Mouse (Mus musculus): ENCODE results near the gene Nf1. TPM values are rescaled to one million over a fixed set of nuclear protein-coding genes. Genes with fewer than 3 reads are reported as not detected.

Nf1 gene
- total RNA-seq, 2 experiments from 2014 or later, result 18.2 to 23.5 TPM

- no peak overlapping the region for H3K27ac ChIP-seq
- intact Hi-C loops (cut with DNase I), result loop anchor here (5.0 to 10.0 kb wide), 2 partner anchors 294 to 336 kb away; partner anchors contain the start of gene Utp6
- H3K4me3 ChIP-seq, result no peak overlapping the region
- no peak for DNase-seq
- peak; percentile 56 for TF ChIP-seq CTCF (IDR thresholded peaks at IDR 0.05)
Measured at GRCm38 (mm10) chr11:79628716-79629115, 289.2 kb downstream of the Nf1 start.

- intact Hi-C loops (cut with DNase I), result loop anchor here (5.0 to 10.0 kb wide), 2 partner anchors 292 to 335 kb away; partner anchors contain the start of gene Utp6
Measured at GRCm38 (mm10) chr11:79629752-79630374, 290.4 kb downstream of the Nf1 start.

GRCm38 (mm10) chr11:79630521-79630920 is 291.0 kb downstream of the Nf1 start:
- no peak for TF ChIP-seq CTCF (IDR thresholded peaks at IDR 0.05)
- Histone ChIP-seq H3K4me3 (no peak overlapping the region), H3K27ac (no peak overlapping the region)
- intact Hi-C loops (cut with DNase I), result no loop called here
- no peak for DNase-seq

More at GRCm38 (mm10) chr11:79629752-79630374, 290.4 kb downstream of the Nf1 start:
- DNase-seq, result no peak
- no peak overlapping the region for H3K27ac ChIP-seq
- H3K4me3 ChIP-seq, result no peak overlapping the region
- no peak for TF ChIP-seq CTCF (IDR thresholded peaks at IDR 0.05)

Other genes starting within 250 kb of the Nf1 start
- 10 to 100 TPM; 92.9 to 98.3 TPM for gene Ksr1, start 193.3 kb upstream of the Nf1 start, total RNA-seq (2021)
- gene Wsb1, start 85.0 kb upstream of the Nf1 start, total RNA-seq (2021), result 10 to 100 TPM in 1 of 2 experiments, 1 to 10 TPM in 1; 7.2 to 14.3 TPM
- gene Gm9964, start 42.8 kb upstream of the Nf1 start, total RNA-seq (2021), result not detected
- gene Omg, start 164.4 kb downstream of the Nf1 start, total RNA-seq (2021), result not detected
- gene Evi2b, start 184.1 kb downstream of the Nf1 start, total RNA-seq (2021), result under 1 TPM; 0.45 to 0.46 TPM
- gene Evi2, start 190.9 kb downstream of the Nf1 start, total RNA-seq (2021), result not detected
- gene Evi2a, start 190.9 kb downstream of the Nf1 start, total RNA-seq (2021), result 1 to 10 TPM; 3.9 to 4.0 TPM